Mouse (Mus musculus): Measurements from ENCODE around the gene Stum.
"Not testable (repeated sequence)": the region's sequence is repeated elsewhere in the genome, so short reads cannot be mapped to it uniquely, and the experiment has no call there.

The Stum gene

DNA sequence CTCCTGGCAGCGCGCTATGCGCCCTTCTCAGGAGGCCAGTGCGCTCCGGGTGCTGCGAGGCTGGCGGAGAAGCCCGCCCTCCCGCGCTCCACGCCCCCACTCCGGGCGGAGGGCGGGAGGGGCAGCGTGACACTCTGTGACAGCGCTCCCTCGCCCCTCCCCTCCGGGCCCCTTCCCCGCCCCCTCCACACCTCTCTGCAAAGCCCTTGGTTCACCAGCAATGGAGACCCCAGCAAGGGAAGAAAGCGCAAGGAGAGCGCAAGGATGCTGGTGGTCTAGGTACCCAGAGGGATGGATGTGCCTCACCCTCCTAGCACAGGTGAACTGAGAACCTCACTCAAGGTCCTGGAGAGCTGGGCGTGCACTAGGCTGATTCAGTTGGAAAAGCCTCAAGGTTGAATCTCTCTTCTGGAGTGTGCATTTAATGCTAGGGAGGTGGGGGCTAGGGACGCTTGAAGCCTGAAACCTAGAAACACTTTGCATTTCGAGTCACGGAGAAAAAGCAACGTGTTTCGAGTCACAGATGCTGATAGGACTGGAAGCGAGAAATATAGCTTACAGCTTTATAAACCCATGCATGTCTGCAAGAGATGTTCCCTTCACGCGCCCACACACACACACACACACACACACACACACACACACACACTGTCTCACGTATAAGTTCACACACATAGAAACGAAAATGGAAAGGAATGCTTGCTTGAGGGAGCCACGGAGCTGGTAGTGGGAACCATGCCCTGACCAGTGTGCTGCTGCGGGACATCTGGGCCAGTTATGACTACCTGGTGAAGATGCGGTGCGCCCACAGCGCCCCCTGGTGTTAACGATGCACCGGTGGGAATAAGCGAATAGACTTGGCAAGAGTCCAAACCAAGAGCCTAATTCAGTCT lies at the start of gene Stum:
Gene Stum, minus strand, starts transcription at position 106 of the 893 bp plus-strand sequence.
- peak; percentile 85 to 87 for DNase-seq

DNA sequence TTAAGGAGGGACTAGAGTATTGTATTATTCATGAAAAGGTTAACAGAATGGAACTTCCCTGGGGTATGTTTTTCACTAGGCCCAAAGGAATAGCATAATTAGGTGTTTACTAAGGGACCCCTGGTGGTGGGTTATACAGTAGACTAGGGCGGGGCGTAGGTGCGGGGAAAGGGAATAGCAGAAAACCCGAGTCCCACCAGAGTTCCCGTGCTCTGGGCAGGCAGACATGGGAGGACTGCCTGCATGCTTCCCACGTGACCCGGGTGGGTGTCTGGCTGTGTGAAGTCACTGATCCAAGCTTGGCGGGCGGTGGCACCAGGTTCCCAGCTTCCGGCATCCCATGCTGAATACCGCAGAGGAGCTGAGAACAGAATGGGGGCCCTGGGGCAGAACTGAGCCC lies 49.4 kb upstream of the Stum start:
- DNase-seq, result no peak

DNA sequence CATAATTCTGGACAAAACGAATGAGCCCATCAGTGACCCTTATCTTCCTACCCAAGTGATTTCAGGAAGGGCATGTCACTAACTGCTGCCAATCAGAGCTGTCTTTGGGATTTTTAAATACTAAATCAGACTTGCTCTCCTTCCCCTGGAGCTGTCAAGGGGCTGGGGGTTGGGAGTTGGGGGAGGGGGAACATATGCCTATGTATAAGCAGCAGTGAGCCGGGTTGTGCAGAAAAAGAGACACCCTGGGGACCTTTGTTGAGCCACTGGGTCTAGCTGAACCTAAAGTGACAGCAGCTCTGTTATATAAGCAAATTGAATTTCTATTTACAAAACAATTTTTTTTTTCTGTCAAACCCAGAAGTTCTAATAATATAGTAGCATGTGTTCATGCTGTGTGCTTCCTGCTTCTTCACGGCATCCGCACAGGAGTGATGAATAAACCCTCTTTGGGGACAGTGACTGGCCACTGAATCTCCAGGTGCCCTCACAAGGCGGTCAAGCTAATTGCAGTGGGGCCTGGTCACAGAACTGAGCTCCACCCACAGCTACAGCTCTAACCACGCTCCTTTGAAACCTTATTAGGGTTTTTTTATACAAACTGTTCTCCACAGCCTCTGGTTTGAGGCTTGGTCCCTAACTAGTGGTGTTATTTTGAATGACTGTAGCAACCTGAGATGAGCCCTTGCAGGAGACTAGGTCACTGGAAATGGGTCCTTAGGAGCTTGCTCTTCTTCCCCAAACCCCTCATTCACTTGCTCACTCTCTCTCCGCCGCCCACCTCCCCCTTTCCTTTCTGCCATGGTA lies 47.4 kb upstream of the Stum start:
- no peak for DNase-seq

DNA sequence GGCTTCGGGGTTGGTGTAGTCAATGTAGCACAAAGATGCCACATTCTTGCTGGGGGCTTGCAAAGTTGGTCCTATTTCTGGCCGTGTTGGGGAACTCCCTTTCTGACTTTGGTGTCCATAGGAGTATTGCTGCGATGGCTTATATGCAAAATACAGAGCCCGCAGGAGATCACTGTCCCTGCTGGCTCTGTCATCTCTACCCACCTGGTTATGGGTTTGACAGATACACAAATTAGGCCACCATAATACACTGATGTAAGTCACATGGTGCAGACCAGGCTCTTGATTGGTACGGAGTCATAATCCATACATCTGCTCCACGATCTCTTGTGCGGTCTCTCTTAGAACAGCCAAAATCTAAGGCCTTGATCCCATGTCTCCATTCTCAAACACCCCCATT lies 46.5 kb upstream of the Stum start:
- no peak for DNase-seq

DNA sequence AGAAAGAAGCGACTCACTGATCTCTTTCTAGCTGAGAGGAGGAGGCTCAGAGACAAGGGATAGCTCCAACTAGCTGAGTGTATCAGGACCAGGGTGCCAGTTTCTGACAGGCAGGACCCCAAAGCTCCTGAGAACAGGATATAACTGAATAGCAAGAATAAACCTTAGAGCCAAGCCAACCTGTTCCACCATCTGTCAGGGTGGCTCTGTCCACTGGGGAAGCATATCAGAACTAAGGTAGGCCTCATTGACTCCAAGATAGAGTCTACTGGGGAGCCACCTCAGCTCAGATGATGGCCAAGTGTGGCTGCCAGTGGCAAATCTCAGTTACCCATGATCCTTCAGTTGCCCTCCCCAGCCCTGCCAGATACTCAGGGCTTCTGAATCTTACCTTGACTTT lies 42.0 kb upstream of the Stum start:
- DNase-seq, result no peak

DNA sequence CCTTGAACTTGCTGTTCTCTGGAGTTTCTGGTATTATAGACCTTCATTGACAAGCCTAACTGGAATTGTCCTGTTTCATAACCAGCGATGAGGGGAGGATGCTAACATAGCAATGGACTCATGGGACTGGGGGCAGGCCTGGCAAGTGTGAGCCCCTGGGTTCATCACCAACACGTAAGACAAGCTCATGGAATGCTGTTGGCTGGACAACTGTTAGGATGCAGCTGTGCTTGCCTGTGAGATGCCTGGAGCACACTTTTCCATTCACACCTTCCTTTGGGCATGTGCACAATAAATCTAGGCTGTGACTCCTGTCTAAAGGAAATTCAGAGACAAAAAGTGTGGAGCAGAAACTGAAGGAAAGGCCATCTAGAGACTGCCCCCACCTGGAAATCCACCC lies 40.0 kb upstream of the Stum start:
- DNase-seq, result no peak

DNA sequence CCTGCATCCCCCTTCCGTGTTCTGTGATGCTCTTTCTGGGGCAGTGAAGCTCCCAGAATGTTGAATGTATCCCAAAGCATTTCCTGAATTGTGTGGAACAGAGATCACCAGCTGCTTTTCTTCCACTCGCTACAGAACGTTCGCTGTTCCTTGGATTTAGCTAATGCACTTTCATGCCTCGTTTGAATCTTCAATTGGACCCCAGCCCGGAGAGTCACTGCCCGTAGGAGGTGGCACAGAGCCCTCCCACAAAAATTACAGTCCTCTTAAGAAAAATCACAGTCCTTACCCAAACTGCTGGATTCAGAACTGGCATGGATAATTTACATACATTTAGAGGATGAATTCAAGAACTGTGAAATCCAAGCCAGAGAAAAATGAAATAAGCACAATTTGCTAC lies 36.9 kb upstream of the Stum start:
- no peak for DNase-seq

DNA sequence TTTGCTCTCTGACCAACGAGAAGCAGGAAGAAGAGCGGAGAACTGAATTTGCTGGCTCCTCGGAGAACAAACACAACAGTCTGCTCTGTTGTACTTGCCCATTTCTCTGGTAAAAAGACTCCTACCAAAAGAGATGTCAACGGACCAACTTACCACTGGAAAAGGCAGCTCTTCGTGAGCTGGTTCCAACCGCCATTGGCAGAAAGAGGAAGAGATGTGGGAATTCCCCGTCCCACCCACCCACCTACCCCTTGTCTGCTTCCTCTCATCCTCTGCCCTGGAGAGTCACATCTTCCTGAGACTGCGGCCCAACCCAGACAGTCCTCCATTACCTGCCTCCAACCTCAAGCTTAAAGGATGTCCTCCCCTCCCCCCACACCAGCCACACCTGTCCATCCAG lies 36.2 kb upstream of the Stum start:
- DNase-seq, result no peak

DNA sequence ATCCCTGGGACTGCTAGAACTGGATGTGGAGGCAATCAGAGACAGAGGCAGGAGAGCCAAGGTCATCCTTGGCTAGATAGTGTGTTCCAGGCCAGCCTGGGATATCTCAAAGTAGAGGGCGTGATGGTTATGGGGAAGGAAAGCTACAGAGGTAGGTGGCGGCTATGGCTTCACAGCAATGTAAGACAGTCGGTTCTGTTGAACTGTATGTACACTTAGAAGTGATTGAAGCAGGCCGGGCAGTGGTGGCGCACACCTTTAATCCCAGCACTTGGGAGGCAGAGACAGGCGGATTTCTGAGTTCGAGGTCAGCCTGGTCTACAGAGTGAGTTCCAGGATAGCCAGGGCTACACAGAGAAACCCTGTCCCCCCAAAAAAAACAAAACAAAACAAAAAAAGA lies 35.6 kb upstream of the Stum start:
- not testable (repeated sequence) for DNase-seq

DNA sequence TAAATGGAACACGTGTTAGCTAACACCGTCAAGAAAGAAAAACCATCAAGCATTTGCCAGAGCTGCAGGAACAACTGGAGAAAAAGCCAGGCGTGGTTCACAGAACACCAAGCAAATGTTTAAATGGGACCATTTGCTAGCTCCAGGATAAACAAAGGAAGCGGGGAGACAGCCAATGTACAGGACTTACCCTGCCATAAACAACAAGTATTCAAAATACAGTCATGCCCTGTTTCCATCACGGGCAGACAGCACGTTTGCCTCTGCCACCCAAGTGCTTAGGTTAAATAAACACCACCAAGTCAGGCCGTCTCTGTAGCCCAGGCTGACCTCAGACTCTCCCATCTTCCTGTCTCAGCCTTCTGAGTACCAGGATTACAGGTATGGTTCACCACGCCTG lies 35.1 kb upstream of the Stum start:
- DNase-seq, result no peak

DNA sequence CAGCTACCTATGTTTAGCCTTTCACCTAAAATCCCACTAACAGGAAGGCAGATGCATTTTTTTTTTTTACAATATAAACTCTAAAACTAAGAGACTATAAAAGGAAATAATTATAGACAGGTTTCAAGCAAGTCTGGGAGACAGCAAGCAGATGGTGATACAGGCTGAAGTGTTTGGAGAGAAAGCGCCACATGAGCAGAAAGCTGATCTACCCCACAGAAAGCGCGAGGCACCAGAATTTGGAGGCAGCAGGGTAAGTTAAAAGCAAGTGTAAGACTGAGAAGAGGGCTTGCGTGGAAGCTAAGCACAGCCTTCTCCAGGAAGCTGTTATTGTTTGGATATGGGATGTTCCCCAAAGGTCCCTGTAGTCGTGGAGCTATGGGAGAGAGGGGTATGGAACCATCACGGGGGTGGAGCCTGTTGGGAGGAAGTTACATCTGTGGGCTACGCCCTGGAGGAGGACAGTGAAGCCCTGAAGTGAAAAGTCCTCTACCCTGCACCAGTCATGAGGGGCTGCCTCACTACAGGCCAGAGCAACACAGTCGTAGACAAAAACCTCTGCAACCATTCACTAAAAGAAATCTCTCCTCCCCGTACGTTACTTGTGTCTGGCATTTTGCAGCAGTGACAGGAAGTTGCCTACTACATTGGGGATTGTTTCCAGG lies 34.2 kb upstream of the Stum start:
- no peak for DNase-seq

DNA sequence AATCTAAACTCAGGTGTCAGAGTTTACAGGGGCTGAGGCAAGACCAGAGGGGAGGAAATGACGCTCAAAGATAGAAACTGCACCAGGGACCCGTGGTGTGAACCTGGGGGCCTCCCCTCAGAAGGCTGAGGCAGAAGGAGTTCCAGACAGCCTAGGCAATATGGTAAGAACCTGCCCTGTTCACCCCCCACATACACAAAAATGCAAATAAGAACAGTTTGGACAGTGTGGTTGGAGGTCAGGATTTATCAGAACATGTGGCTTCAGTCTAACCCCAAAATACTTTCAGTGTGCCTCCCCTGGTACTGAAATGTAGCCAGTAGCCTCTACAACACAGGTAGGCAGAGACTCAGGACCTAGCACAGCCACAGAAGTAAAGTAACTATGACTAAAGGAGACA lies 30.8 kb upstream of the Stum start:
- DNase-seq, result no peak

DNA sequence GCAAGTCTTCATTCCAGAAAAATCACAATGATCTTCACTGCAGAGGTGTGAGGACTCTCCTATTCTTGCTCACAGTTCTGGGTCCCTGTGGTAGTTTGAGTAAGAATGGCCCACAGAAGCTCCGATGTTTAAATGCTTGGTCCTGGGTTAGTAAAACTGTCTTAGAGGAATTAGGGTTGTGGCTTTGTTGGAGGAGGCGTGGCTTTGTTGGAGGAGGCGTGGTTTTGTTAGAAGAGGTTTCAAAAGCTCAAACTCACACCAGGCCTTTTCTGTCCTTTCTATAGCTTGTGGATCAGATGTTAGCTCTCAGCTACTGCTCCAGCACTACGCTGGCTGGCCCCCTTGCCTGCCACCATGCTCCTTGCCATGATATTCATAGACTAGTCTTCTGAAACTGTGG lies 27.6 kb upstream of the Stum start:
- DNase-seq, result peak in 1 of 2 experiments; percentile 10

DNA sequence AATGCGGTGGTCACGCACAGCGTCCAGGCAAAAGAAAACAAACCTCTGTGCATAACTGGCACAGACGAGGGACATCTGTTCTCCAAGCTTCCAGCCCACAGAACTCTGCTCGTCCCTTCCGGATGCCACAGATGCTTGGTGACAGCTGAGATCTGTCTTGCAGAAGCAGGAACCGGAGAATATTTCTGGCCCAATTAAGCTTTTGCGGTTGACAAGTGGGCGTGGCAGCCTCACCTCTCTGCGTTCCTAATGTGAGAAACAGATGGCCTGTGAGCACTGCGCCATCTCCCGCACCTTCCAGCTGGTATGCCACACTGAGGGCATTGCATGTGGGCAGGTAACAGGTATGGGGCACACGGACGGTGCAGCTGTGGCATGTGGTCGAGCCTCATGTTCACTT lies 27.1 kb upstream of the Stum start:
- DNase-seq, result peak; percentile 56 to 64

DNA sequence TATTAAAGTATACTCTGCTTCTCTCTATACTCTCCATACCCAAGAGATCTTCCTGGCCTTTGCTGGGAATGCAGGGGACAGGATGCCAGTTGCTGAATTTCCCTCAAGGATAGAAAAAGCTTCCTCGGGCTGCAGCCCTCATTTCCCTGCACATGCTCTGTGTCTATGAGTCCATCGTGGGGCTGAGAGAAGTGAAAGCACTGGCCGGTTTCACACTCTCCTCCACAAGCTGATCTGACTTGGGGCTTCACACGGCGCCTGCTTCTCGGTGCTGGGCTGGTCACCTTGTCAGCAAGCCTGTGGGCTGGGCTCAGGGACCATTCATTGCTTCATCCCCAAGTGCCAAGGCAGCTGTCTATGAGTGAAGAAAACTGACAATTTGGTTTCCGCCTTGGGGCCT lies 25.4 kb upstream of the Stum start:
- no peak for DNase-seq

DNA sequence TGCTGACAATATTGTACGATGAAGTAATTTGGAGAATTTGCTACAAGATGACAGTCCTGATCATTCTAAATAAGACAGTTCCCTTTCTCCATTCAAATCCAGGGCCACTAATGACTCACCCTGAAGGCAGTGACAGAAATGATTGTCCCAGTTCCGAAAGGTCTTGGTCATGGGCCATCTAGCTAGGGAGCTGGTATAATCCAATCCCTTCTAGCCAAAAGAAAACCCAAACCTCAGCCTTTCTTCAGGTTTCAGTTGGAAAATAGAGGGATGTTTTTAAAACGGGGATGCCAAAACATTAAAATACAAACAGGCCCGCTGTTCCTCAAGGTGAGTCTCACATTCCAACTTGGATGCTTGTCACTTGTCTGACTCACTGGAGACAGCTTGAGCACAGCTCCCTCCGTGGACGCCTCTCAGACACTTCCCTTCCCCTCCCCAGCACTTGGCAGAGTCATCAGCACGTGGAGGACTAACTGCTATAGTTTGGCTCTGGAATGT lies 24.0 kb upstream of the Stum start:
- no peak for DNase-seq

DNA sequence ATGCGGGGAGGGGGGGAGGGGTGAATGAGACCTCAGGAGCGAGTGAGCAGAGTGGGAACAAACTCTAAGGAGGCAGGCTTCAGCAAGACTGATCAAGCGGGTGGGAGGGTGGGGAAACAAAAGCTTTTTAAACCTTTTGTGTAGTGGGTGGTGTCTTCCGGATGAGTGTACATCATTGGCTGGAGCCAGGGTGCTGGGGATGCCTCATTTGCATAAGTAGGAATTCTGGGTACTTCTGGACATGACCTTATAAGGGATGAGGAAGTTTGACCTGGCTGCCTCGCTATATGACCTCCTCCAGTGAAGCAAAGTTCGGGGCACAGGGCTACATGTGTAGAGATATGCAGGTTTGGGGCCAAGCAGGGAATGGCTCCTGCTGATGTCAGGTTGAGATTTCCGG lies 23.0 kb upstream of the Stum start:
- DNase-seq, result no peak

DNA sequence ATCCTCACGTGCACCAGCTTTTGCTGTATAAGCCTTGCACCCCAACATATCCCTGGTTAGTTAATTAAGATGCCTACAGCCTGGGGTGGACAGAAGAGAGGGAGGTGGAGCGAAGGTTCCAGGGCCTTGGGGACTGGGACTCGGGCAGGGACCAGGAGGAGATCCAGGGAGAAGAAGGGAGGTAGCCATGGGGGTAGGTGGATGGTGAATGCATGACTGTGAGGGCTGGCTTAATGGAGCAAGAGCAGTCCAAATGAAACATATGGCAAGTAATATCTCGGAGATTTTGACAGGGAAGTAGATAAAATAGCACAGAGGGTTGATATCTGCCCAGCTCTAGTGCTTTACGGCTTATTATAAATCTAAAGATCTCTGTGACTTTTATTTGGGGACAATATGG lies 21.6 kb upstream of the Stum start:
- no peak for DNase-seq

DNA sequence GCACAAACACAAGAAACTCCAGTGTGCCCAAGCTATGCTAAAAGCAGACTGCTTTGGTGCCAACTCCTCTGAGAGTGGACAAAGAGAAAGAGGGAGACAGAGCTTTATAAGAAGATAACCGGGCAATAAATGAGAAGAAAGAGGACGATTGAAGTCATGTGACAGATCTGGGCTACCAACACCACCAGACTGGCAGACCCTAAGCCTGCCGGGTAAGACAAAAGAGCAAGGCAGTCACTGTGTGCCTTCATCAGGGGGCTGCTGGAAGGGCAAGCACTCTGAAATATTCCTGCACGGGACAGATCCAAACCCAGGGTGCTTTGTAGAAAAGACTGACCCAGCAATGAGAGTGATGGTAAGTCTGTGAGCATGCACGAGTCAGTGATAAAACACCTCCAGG lies 20.2 kb upstream of the Stum start:
- no peak for DNase-seq

DNA sequence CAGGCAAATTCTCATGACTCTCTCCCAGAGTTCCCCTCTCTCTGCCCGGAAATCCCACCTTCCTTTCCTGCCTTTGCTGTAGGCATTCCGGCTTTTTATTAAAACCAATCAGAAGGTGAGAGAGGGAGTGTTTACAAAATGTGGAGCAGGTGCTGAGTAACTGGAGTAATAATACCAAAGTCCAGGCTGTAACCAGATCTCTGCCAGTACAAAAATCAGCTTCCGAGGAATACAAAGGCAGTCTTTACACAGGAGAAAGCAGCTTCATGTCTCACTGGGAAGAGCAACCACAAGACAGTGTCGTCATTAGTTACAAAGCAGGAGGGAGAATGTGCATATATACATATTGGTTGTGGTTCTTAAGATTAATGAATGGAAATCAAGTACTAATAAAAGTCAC lies 19.3 kb upstream of the Stum start:
- no peak for DNase-seq

DNA sequence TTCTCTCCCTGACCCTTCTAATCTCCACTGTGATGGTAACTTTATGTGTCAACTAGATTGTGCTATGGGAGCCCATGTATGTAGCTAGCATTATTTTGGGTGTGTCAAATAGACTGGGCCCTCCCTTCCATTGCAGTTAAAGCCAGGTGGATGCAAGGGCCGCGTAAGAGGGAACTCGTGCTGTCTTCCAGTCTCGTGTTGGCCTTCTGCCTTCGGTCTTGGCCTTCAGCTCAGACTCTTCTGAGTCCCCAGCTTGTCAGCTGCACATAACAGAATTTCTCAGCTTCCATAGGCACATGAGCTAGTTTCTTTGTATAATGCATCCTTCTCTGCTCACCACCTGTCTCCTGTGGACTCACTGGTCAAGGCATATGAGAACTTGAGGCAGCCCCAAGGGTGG lies 17.3 kb upstream of the Stum start:
- no peak for DNase-seq

DNA sequence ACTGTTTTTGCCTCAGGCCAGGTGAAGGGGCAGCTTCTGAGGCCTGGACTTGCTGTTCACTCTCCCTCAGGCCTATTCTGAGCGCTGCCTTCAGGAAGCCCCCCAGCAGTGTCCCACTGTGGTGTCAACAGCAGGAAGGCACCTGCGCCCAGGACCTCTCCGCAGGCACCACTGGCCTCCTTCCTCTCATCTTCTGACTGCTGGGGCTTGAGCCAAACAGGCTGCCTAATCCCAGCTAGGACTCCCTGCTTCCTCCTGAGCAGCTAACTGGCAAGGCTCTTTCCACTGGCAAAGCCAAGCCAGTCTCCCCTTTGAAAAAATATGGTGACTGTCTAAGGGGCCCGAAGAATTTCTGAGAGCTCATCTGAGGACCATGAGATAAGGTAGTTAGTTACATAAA lies 16.9 kb upstream of the Stum start:
- DNase-seq, result no peak

DNA sequence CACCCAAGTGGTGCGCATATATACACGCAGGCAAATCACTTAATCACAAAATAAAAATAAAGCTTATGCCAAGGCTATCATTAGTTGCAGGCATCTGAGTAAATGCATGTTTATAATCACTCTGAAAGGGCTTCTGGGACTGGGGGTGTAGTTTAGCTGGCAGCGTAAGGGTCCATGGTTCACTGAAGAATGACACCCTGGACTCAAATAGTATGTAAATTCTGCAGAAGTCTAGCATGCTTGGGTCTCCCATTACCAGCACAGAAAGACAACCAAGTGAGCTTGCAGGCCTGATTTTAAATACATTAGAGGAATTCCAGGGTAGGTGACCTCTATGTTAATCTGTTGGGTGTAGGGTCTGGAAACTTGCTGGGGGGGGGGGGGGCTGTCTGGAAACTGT lies 16.5 kb upstream of the Stum start:
- DNase-seq, result no peak

DNA sequence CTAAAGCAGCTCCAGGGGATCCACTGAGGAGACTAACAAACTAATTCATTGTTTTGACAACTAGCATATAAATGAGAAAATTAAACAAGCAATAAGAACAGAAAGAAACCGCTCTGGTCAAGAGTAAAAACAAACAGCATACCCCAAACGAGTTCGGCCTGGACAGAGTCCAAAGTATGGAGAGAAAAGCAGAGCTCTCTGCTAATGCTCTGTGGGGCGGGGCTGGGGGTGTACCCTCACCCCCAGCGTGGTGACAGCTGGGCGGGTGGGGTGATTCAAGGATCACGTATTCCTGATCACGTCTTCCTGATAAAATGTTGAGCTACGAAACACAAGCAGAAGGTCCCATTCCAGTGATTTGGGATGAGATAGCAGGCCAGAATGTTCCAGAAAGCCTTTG lies 9.5 kb upstream of the Stum start:
- peak in 1 of 2 experiments; percentile 8 for DNase-seq
